Mouse (Mus musculus) ES-Bruce4 (cell line): ENCODE data around the gene Zfp185. TPM values are rescaled to one million over a fixed set of nuclear protein-coding genes. Genes with fewer than 3 reads are reported as not detected.

Source experiments
- H3K27ac ChIP-seq: 2 replicates; pipeline ENCODE4 v1.5.1; 2012; ENCODE audit warnings: low read length, inconsistent platforms; ENCODE audit not compliant: insufficient read depth
- H3K27me3 ChIP-seq: 2 replicates; pipeline ENCODE4 v1.6.1; 2012; ENCODE audit warnings: mild to moderate bottlenecking, low read length, inconsistent platforms; ENCODE audit not compliant: control insufficient read depth, poor library complexity, insufficient read depth, severe bottlenecking
- H3K36me3 ChIP-seq: 2 replicates; pipeline ENCODE4 v1.6.1; 2012; ENCODE audit warnings: inconsistent platforms, mild to moderate bottlenecking, low read length, moderate library complexity; ENCODE audit not compliant: control insufficient read depth, poor library complexity, insufficient read depth, severe bottlenecking
- H3K4me1 ChIP-seq: one replicate; pipeline ENCODE4 v1.8.1; 2011; ENCODE audit warnings: low read length; ENCODE audit not compliant: control insufficient read depth, insufficient read depth
- H3K4me3 ChIP-seq: 2 replicates; pipeline ENCODE4 v1.5.1; 2011; ENCODE audit warnings: low read depth, mild to moderate bottlenecking, low read length
- H3K9ac ChIP-seq: 2 replicates; pipeline ENCODE4 v1.6.1; 2012; ENCODE audit warnings: low read depth, mild to moderate bottlenecking, inconsistent platforms; ENCODE audit not compliant: poor library complexity, severe bottlenecking
- H3K9me3 ChIP-seq: replicated peaks from 2 replicates; pipeline ENCODE4 v1.6.1; 2012; ENCODE audit warnings: mild to moderate bottlenecking, low read length, inconsistent platforms; ENCODE audit not compliant: control insufficient read depth, poor library complexity, insufficient read depth, severe bottlenecking
- CTCF ChIP-seq: IDR thresholded peaks from one replicate; pipeline ENCODE4 v1.8.1; 2011; ENCODE audit warnings: low read depth, low read length
- EP300 ChIP-seq: IDR thresholded peaks from 2 replicates; pipeline ENCODE4 v1.6.1; 2011; ENCODE audit warnings: low read depth, low read length; ENCODE audit not compliant: insufficient read depth
- POLR2A ChIP-seq: IDR thresholded peaks from one replicate; pipeline ENCODE4 v1.8.1; 2011; ENCODE audit warnings: low read length; ENCODE audit not compliant: insufficient read depth
- polyA plus RNA-seq: library from polyadenylated mRNA; stranded (reverse); fragments of >200 nt; gene quantifications from 2 replicates; pipeline ENCODE4 v1.2.4, GENCODE M21; 2011; ENCODE audit warnings: low read depth; ENCODE audit not compliant: missing spikeins, insufficient read depth, insufficient read length

The Zfp185 gene
- polyA plus RNA-seq, 1 experiment: 20.2 TPM

DNA sequence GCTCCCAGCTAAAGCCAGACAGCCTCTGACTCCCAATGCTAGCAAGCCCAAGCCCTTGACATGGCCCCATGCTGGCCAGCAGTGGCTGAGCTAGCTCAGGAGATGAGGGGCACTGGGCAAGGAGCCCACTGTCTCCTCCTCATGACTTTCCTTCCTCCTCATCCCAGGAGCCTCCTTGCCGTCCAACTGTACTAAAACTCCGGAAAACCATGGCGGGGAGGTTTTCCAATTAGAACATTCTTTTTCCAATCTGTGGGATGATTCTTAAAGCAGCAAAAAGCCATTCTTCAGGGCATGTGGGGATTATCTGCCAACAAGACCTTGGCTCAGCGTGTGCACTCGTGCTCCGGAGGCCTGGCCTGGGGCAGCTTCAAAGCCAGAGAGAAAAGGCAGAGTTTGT, 4.3 kb upstream of the Zfp185 start:
- H3K36me3 ChIP-seq: no peaks in the 10 kb centered on the region
- no peaks in the 10 kb centered on the region for H3K9me3 ChIP-seq
- H3K9ac ChIP-seq: no peak overlapping the region

GRCm38 (mm10) chrX:72985607-72986006, 1.5 kb upstream of the Zfp185 start:
- Histone ChIP-seq H3K27me3 (no peaks in the 10 kb centered on the region), H3K4me3 (no peak overlapping the region), H3K27ac (no peak overlapping the region), H3K9me3 (no peaks in the 10 kb centered on the region), H3K9ac (no peak overlapping the region), H3K4me1 (no peaks in the 10 kb centered on the region), H3K36me3 (no peaks in the 10 kb centered on the region)
- TF ChIP-seq POLR2A (no peak), EP300 (no peak), CTCF (no peak)

More for the DNA sequence above, 4.3 kb upstream of the Zfp185 start:
- Histone ChIP-seq H3K4me3 (no peak overlapping the region), H3K27ac (no peak overlapping the region), H3K27me3 (no peaks in the 10 kb centered on the region), H3K4me1 (no peaks in the 10 kb centered on the region)
- TF ChIP-seq EP300 (no peak), CTCF (no peak), POLR2A (no peak)

DNA sequence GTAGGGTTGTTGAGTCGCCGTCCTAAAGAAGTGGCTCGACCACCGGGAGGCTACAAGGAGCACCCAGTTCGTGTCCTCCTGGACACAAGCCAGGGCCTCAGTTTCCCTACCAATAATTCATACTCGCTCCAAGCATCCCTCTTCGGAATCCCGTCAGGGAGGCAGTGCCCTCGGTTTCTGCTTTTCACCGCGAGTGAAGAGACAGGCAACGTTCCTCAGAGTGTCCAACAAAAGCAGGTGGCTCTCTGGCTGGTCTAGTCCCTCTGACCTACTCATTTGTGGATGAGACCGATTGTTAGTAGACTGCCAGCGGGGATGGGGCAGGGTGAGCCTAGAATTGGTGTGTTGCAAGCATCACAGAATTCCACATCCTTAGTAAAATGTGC, 374 bp downstream of the Zfp185 start:
- TF ChIP-seq EP300 (no peak), POLR2A (no peak), CTCF (no peak)
- no peaks in the 10 kb centered on the region for H3K36me3 ChIP-seq
- H3K9ac ChIP-seq: peak overlapping the region; percentile 56
- no peak overlapping the region for H3K27ac ChIP-seq
- H3K27me3 ChIP-seq: no peaks in the 10 kb centered on the region
- H3K4me3 ChIP-seq: peak overlapping the region; percentile 70
- no peaks in the 10 kb centered on the region for H3K4me1 ChIP-seq
- no peaks in the 10 kb centered on the region for H3K9me3 ChIP-seq

DNA sequence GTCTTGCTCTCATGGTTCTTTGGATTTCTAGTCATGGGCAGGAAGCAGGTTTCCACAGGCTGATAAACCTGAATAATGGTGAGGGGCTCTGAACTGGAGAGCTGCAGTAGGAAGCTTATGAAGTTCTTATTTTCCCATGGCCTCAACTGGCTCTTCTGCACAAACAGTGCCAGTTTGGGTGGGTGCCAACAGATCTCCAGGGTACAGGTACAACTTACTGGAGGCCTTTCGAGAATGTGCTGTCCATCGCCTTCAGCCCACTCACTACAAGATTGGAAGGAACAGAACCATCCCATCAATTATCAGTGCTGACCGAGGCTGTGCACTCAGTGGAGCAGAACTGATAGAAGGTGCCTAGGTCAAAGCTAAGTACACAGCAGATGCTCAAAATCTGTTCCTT, 1.3 kb downstream of the Zfp185 start:
- Histone ChIP-seq H3K4me1 (no peaks in the 10 kb centered on the region), H3K4me3 (no peak overlapping the region), H3K9me3 (no peaks in the 10 kb centered on the region), H3K36me3 (no peaks in the 10 kb centered on the region), H3K9ac (no peak overlapping the region), H3K27ac (no peak overlapping the region), H3K27me3 (no peaks in the 10 kb centered on the region)
- TF ChIP-seq EP300 (no peak), CTCF (no peak), POLR2A (no peak)

- no peaks in the 10 kb centered on the region for H3K27me3 ChIP-seq
- H3K4me1 ChIP-seq: no peaks in the 10 kb centered on the region
- no peaks in the 10 kb centered on the region for H3K36me3 ChIP-seq
- TF ChIP-seq CTCF (no peak), EP300 (no peak), POLR2A (no peak)
- no peaks in the 10 kb centered on the region for H3K9me3 ChIP-seq
- H3K27ac ChIP-seq: no peak overlapping the region
- H3K4me3 ChIP-seq: no peak overlapping the region
- no peak overlapping the region for H3K9ac ChIP-seq
Observed at GRCm38 (mm10) chrX:72990581-72990980, 3.4 kb downstream of the Zfp185 start.

DNA sequence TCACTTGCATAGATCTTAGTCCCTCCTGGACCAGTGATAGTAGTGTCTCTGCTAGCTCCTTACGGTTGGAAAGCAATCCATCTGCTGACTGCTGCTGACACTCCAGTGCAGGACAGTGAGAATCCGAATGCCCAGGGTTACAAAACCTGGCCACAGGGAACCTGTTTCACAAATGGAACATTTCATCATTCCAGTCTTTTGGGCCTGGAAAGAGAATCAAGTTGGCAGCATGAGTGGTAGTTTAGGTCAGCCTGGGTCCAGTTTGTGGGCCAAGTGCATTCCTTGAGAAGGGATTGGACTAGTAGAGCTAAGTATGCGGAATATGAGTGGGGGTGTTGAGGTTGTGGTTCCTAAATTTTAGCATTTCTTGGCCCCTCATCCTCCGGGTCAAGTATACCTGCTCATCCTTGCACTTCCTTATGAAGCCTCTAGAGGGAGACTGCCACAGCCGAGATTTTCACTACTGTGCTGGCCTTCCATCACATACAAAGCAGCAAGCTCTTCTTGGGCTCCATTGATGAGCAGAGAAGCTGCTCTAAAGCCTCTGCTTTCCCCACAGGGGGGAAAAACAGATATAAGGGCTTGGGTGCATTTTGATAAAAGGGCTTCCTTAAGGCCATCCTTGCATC, 5.3 kb downstream of the Zfp185 start:
- TF ChIP-seq CTCF: peak; percentile 13
- no peak for TF ChIP-seq POLR2A
- Histone ChIP-seq H3K36me3 (no peaks in the 10 kb centered on the region), H3K9ac (no peak overlapping the region), H3K9me3 (no peaks in the 10 kb centered on the region), H3K27ac (no peak overlapping the region), H3K4me1 (no peaks in the 10 kb centered on the region), H3K27me3 (no peaks in the 10 kb centered on the region), H3K4me3 (no peak overlapping the region)

GRCm38 (mm10) chrX:72995542-72995941, 8.4 kb downstream of the Zfp185 start:
- no peaks in the 10 kb centered on the region for H3K9me3 ChIP-seq
- H3K4me1 ChIP-seq: no peaks in the 10 kb centered on the region
- no peaks in the 10 kb centered on the region for H3K27me3 ChIP-seq
- H3K27ac ChIP-seq: no peak overlapping the region
- H3K36me3 ChIP-seq: no peaks in the 10 kb centered on the region
- no peak overlapping the region for H3K4me3 ChIP-seq
- H3K9ac ChIP-seq: no peak overlapping the region
- TF ChIP-seq POLR2A (no peak), CTCF (no peak), EP300 (no peak)
